Mouse (Mus musculus) kidney, adult 8-10 months (tissue): ENCODE data around the gene Erbb2.
A peak's percentile ranks its signal among the peaks of the same experiment; 100 is the strongest.

Experiments used
- DNase-seq, 2 experiments: peaks; one replicate each; pipeline ENCODE4 v3.0.0; 2022

Erbb2 gene

DNA sequence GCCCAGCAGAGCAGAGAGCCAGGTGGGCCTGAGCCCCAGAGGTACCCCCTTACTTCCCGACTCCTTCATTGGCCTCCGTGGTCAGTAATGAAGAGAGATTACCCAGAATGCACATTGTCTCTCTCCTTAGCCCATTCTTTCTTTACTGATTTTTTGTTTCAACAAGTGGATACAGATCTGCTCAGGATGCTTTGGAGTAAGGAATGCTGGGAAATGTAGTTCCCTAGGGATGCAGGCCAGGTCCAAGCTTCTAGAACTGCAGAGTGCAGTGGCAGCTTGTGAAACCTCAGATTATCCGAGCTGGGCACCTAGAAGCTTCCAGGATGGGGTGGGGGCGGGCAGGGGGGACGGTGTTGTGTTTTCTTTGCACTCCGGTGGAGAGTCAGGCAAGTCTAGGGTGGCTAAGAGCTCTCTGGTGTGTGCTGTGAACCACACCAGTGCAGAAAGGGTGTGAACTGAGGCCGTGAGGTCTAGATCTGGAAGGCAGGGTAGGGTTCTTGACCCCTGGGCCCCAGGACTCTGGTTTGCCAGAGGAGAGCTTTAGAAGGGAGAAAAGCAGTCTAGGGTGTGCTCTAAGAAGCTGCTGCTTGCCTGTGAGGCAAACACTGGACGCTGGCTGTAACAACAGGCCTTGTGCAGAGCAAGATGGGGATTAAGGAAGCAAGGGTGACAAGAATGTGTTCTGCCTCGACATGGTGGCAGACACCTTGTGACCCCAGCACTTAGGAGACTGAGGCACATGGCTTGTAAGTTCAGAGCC lies 19.7 kb downstream of the Erbb2 start:
- no peak for DNase-seq

DNA sequence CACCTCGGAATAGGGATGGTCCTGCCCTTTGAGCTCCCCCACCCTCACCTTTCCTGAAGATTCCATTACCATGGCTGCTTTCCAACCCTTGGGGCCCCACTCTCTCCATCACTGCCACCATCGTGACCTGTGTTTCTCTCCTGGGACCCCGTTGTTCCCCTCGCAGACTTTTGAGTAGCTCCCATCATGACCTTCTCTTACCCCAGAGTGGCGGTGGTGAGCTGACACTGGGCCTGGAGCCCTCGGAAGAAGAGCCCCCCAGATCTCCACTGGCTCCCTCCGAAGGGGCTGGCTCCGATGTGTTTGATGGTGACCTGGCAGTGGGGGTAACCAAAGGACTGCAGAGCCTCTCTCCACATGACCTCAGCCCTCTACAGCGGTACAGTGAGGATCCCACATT lies 23.5 kb downstream of the Erbb2 start:
- DNase-seq, result no peak

DNA sequence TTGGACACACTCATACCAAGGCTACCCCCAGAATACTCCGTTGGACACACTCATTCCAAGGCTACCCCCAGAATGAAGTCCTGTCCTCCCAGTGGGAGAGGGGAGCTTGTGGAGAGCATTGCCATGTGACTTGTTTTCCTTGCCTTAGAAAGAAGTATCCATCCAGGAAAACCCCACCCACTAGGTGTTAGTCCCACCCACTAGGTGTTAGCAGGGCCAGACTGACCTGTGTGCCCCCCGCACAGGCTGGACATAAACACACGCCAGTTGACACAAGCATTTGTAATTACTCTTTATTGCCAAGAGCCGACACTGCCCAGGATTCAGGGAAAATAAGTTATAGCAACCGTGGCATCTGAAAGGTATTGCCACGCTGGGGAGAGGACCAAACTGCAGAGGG lies 25.2 kb downstream of the Erbb2 start:
- peak; percentile 48 to 49 for DNase-seq

DNA sequence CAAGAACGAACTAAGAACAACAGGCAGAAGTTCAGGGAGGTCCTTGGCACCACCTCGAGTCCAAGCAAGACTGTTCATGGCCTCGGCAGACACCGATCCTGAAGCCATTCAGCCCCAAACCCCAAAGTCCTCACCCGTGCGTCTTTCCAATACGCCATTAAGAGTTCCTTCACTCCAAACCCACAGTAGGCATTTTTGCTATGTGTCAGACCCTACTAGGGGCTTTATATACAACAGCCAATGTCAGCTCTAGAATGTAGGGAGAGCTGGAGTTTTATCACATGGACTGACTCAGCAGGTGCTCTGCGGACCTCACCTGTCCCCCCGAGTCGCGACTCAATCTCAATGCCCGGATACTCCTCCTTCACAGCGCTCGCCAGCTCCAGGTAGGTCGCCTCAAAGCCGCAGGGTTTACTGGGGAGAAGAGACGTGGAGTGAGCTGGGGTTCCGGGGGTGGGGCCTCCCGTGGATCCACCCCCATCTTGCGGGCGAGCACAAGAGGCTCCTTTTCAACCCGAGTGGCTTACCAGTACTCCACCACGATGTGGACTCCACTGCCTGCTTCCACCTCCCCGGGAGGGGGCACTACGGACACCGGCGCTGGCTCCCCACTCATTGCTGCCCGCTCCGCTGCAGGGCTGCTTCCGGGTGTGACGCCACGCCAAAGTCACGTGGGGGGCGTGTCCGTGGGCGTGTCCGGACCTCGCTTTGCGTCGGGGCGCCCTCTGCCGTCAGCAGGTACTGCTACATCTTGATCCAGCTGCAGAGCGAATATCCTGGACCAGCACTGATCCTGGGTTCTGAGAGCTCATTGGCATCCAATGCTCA lies 26.3 kb downstream of the Erbb2 start, which contains the start of gene Mien1:
TSS of gene Mien1 (minus strand) at position 661 of the 828 bp plus-strand sequence.
- DNase-seq, result peak; percentile 94 to 97

DNA sequence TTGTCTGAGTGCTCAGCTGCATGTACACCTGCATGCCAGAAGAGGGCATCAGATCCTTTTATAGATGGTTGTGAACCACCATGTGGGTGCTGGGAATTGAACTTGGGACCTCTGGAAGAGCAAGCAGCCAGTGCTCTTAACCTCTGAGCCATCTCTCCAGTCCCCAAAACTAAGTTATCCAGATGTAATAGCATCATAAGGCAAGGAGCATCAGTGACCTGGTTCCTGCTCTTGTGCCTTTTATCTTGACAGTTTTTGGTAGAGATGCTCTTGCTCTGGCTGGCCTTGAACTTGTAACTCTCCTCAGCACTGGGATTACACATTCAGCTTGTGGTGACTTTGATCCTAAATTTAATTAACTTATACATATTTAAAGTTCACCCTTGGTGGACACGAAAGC lies 31.4 kb downstream of the Erbb2 start:
- DNase-seq, result no peak

DNA sequence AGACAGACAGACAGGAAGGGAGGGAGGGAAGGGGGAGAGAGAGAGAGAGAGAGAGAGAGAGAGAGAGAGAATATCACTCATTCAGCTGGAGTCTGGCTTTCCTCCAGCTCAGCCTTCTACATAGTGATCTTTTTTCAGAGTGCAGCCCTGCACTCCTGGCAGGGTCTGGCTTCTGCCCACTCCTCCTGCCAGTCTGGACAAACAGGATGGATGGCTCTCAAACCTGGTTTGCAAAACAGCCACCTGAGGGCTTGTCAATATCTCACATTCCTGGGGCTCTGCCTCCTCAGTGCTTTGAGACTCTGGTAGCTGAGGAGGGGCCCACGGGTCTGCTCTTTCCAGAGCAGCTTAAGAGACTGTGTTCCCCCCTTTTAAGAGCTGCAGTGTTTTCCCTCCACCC lies 33.0 kb downstream of the Erbb2 start:
- no peak for DNase-seq

DNA sequence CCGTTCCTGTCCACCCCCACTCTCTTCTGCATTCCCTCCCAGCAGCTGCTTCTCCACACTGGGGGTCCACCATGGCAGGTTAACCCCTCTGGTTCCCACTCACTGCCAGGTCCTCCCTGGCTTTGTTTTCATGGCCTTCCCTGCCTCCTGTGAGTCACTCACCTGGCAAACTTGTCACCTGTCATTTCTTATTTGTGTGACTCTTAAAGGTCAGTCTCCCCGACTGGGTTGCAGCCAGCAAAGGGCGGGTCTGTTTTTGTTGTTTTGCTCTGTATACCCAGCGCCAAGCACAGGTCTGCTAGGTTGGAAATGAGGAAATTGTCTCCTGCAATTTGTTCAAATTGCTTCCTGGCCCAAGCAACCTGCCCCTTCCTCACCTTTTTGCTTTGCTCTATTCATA lies 33.4 kb downstream of the Erbb2 start:
- peak; percentile 75 to 79 for DNase-seq

DNA sequence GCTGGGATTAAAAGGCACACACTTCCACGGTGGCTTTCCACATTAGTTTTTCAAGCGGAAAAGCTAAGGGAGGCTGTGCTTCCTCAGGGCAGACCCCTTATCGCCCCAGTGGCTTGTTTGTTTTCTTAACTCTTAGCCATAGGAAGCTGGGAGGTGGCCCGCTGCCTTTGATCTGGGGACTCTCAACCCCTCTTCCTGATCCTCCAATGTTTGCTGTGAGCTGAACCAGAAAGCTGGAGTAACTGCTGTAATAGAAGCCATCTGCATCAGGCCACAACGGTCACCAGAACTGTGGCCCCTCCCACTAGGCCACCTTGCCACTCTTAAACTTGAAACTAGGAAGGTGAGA lies 33.9 kb downstream of the Erbb2 start, which contains the start of gene Grb7:
TSS of gene Grb7 (plus strand) at position 182 of the 349 bp plus-strand sequence.
- DNase-seq, result no peak

DNA sequence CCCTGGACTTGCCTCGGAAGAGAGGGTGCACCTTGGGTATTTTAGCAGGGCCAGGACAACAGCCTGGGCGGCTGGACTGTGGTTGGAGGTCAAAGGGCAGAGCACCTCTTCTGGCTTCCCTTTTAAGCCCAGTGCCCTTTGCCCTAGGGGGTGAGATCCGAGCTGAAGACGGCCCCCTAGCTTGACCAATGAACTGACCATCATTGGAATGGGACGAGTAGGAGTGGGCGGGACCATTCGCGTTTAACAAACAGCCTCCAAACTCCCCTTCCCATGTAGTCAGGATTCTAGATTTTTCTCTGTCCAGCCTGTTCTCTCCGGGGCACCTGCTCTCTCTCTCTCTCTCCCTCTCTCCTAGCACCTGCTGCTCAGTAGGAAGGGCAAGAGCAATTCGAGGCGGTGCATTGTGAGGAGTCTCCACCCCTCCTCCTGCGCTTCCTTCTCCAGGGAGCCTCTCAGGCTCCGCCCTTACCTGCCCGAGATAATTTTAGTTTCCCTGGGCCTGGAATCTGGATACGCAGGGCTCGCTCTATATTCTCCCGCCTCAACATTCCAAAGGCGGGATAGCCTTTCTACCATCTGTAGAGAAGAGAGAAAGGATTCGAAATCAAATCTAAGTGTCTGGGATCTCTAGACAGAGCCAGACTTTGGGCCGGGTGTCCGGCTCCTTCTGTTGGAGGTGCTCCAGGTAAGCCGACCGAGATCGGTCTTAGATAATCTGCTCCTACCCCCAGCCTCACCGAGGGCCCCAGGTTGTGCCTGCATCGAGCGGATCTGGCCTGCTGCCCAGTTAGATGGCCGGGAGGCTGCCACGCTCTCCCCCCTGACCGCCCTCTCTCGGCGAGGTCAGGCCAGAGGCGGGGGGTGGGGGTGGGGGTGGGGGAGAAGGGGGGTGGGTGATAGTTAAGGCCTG lies 34.5 kb downstream of the Erbb2 start:
- peak; percentile 92 to 94 for DNase-seq

DNA sequence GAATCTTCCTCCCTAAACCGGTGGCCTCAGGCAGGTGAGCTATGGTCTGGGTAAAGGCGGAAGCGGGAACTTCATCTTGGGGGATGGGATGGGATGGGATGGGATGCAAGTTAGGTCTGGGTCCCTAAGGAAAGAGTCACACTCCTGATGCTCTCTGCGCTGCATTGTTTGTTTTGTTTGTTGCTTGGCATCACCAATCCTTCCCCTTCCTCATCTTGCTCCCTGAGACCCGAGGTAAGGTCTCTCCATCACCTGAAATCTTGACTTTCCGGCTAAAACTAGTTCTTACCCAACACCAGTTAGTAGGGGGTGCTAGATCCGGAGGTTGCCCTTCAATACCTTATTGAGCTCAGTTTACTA lies 35.2 kb downstream of the Erbb2 start:
- no peak for DNase-seq

DNA sequence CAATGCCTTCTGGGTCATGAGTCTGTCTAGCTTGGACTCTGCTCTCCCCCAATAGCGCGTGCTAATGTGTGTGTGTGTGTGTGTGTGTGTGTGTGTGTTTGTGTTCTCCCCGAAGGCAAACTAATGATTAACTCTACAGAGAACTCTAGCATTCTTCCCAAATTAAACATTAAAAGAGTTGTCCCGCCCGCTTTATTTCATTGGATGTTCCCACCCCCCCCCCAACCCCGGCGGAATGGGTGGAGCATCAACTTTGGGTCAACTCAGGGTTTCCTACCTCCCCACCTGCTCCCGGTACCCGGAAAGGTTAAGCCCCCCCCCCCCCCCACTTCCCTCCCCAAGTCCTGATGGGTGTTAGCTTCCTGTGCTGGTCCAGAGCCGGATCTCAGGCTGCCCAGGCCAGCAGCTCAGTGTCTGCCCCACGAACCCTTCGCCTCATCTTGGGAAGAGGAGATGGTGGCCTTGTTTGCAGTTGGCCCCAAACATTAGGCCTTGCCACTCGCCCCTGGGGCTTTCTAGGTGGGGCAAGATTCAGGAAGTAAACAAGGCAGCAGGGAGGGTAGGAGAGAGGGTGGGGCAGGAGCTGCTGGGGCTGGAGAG lies 36.0 kb downstream of the Erbb2 start:
- peak; percentile 81 to 89 for DNase-seq

DNA sequence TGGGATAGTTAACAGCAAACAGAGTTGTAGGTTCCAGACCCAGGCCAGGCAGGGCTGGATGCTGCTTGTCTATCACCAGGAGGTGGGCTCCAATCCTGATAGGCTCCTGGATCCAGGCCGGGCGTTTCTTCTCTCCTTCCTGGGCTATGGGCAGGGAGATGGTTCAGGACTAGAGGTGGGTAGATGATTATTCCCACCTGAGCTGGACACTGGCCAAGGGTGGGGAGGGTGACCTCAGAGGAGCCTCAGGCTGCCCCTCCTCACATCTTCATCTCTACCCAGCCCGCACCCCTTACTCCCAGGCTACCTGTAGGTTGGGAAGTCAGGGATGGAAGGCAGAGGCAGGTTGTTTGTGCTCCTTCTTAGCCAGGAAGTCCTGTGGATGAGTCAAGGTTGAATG lies 37.1 kb downstream of the Erbb2 start:
- peak in 1 of 2 experiments; percentile 44 for DNase-seq

DNA sequence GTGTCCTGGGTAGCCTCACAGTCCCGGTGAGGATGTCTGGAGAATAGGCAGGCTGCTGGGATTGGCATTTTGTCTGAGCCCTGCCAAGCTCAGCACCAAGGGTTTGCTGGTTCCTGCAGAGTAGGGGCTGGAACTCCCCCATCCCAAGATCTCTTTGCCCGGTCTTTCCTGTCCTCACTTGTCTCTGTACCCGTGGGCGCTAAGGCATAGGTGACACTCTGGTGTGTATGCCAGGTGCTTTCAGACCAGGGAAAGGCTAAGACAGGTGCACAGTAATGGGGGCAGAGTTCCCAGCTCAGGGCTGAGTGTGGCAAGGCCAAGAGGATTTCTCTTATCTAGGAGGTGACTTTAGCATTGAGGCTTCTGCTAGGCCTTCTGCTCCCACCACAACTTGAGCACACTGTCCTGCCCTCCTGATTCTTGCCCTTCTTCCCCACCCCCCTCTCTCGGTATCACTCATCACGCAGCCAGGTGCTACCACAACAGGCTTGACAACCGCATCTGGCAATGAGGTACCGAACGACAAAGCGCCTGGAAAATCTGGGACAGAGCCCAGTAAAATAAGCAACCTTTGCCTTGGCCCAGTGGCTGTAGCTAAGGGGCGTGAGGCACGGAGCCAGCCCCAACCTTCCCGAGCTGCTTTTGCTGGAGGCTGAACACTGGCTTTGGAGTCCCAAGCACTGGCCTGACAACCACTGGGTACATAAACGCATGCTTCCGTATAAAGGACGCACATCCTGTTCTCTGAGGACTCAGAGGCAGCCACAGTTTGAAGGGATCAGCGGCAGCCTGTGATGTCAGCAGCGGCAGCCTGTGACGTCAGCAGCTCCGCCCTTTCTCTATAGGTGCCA lies 37.9 kb downstream of the Erbb2 start:
- peak; percentile 78 to 84 for DNase-seq

DNA sequence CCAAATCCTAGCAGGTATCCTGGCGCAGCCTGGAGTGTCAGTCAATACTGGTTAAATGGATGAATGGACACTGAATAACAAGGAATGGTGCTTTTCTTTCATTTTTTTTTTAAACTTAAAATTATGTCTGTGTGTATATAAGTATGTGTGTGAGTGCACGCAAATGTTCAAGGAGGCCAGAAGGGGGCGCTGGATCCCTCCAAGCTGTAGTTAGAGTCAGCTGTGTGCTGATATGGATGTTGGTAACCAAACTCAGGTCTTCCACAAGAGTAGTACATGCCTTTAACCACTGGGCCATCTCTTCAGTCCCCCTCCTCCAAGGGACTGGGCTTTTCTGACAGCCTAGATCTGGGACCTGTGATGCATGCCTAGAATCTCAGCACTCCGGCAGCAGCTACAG lies 43.2 kb downstream of the Erbb2 start:
- no peak for DNase-seq

DNA sequence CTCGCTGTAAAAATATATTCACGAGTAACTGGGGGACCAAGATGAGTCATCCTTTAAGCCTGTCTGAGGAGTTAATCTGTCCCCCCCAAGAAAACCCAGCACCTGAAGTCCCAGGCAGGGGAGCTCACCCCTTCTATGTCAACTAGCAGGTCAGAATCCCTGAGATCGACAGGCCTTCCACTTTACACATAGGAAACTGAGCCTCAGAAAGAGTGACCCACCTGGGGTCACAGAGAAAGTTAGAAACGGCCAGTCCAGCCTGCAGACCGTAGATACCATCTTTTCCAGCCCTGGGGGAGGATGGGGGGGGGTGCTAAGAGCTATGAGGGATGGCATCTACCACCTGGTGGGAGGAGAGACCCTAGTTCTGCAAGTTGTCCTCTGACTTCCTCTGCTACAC lies 44.3 kb downstream of the Erbb2 start:
- DNase-seq, result no peak

DNA sequence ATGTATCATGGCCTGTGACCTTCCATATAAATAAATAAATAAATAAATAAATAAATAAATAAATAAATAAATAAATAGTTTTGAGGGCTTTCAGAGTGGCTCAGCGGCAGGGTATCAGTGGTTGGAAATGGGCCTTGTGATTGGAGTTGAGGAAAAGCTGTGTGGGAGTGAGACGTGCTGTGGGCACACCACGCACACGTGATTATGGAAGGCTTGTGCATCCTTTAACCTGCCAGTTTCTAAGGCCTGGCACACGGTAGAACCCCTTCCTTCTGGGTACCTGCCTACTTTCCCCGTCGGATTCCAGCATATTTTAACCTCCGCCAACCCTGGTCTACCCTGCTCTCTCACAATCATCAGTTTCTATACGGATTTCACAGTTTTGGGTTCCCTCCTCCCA lies 44.7 kb downstream of the Erbb2 start:
- DNase-seq, result no peak

DNA sequence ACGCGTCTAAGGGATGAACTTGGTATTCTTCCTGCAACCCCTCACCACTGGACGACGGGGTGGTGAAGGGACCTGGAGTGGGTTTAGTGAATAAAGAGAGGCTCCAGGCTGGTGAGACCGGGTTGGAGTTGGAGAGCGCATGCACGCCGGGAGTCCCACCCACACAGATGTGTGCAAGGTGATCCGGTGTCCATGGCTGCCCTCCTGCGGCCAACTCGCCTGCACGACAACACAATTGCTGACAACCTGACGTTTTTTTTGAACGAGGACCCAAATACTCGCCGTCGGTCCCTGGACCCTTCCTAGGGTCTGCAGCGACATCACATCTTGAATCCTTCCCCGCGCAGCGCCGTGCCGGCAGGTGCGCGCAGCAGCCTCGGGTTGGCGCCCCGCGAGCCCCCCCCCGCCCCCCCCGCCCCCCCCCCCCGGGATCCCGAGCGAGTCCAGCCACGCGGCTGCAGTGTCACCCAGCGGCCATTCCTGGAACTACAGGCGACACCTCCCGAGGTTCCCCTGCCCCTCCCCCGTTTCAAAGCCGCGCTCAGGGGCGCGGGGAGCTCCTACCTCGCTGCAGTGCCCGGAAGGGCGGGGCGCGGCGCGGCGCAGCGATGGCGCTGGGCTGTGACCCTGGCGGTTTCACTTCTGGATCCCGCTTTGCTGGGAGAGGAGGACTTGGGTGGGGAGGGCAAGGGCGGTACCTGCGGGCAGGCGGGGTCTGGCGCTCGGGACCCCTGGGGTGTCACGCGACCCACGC lies 45.3 kb downstream of the Erbb2 start:
- peak; percentile 83 to 86 for DNase-seq

DNA sequence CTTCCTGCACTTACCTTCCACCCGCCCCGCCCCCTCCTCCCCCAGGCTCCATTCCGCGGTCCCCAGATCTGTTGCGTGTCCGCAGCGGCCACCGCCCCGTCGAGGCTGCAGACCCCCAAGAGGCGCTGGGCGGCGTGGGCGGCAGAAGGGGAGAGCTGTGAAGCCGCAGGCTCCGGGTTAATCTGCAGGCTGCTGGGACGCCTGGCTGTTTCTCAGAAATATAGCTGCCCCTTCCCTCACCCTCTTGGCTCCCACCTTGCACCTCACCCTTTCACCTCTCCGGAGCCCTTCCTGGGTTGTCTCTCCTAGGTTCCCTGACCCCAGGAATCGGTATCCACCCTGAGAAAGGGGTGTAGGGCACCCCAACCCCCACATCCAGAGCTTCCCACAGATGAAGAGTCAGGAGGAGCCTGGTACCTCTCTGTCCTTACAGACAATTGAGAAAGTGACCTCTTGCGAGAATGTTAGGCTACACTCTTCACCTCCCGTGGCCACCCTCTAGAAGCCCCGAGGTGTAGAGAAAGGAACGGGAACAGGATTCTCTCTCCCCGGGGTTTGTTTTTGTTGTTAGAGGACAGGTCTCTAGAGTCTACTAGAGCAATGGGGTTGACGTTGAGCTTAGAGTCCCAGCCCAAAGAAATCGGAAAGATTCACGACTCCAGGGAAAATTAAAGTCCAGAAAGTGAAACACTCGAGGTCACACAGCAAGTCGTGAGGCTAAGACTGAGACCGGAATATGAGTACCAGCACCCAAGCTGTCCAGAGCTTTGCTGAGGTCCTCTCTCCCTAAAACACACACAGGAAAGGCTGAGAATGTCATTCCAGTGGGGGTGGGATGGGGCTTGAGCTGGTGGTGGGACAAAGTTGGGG lies 46.1 kb downstream of the Erbb2 start:
- no peak for DNase-seq

DNA sequence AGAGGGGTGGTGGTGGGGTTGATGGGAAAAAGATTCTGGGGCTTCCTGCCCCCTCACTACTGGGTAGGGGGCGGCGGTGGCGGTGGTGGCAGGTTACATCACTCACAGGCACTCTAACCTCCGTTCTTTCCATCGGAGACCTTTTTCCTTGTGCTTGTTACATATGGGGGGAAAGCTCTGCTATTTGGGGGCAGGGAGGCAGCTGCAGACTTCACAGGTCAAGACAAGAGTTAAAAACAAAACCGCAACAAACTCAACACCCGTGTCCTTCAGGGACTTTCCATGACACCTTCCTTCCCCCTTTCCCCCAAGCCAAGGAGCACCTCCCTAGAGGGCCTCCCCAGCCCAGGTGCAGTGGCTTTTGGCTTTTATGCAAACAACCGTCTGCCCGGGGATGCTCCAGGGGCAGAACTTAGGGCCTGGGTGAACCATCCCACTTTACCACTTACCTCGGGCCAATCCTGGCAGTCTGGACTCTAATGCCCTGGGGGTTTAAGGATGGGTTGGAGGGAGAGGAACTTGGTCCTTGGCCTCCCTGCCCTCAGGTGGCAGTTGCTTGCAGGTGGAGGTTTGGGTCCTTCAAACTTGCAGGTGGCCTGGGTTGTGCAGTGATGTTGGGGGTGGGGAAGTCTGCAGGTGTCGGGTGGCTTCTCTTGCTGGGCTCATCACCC lies 46.9 kb downstream of the Erbb2 start:
- no peak for DNase-seq
